Mouse (Mus musculus): ENCODE measurements around the gene Olfr577.

DNA sequence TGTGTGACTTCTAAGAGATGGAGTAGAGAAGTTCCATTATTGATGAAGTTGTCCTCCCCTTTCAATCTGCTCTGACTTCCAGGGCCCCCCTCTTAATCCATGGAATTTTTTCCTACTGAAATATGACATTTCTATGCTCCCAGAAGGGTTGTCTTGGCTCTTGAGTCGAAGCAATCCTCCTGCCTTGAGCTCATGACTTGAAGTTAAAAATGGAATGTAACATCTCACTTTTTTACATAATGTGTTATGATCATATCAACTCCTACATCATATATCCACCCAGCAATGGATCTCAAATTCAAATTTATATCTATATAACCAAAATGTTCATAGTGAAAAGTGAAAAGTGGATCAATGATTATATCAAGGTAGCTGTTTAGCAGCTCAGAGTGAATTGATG, 1.3 kb downstream of the Olfr577 start:
- no peak for TF ChIP-seq CTCF (conservative IDR thresholded peaks at IDR 0.05; ENCODE audit: insufficient read depth, insufficient read length, low read depth, low read length)
- no peak for TF ChIP-seq POLR2A (IDR thresholded peaks at IDR 0.05; ENCODE audit: low read depth, low read length)
